Mouse (Mus musculus) forebrain, postnatal 0 days (tissue): ENCODE data around the gene Aif1l. TPM values are rescaled to one million over a fixed set of nuclear protein-coding genes. Genes with fewer than 3 reads are reported as not detected.

Experiments
- ATAC-seq: fragments of 200-750 bp; cut with Nextera tagmentation; 2 replicates; pipeline ENCODE4 v1.8.0; 2017; ENCODE audit warnings: mild to moderate bottlenecking, moderate library complexity
- DNase-seq: peaks from one replicate; pipeline ENCODE4 v3.0.0-alpha.2; 2015
- H3K27ac ChIP-seq: fragments of 300-500 bp; sonication (generic); 2 replicates; pipeline ENCODE4 v1.5.1; 2014; ENCODE audit warnings: low read depth, mild to moderate bottlenecking, antibody characterized with exemption, low read length, moderate library complexity, mixed read lengths
- H3K27me3 ChIP-seq: fragments of 300-500 bp; sonication (generic); 2 replicates; pipeline ENCODE4 v1.6.1; 2014; ENCODE audit warnings: mild to moderate bottlenecking, low read length, mixed read lengths; ENCODE audit not compliant: insufficient read depth
- H3K36me3 ChIP-seq: fragments of 300-500 bp; sonication (generic); 2 replicates; pipeline ENCODE4 v1.6.1; 2014; ENCODE audit warnings: mild to moderate bottlenecking, moderate library complexity; ENCODE audit not compliant: insufficient read depth
- H3K4me1 ChIP-seq: fragments of 300-500 bp; sonication (generic); 2 replicates; pipeline ENCODE4 v1.6.1; 2014; ENCODE audit warnings: antibody characterized with exemption; ENCODE audit not compliant: insufficient read depth
- H3K4me2 ChIP-seq: fragments of 300-500 bp; sonication (generic); 2 replicates; pipeline ENCODE4 v1.6.1; 2014; ENCODE audit warnings: low read depth, mild to moderate bottlenecking, moderate library complexity
- H3K4me3 ChIP-seq: fragments of 300-500 bp; sonication (generic); 2 replicates; pipeline ENCODE4 v1.5.1; 2014; ENCODE audit warnings: low read depth, low read length, mixed read lengths
- H3K9ac ChIP-seq: fragments of 300-500 bp; sonication (generic); 2 replicates; pipeline ENCODE4 v1.6.1; 2014; ENCODE audit warnings: mild to moderate bottlenecking
- H3K9me3 ChIP-seq: fragments of 300-500 bp; sonication (generic); 2 replicates; pipeline ENCODE4 v1.6.1; 2016; ENCODE audit warnings: low read length
- CTCF ChIP-seq: sonication (generic); IDR thresholded peaks from 2 replicates; pipeline ENCODE4 v1.5.1; 2016; ENCODE audit warnings: antibody characterized with exemption, control low read depth, low read depth
- WGBS: fragments of 180-500 bp; shearing (Covaris S2); extraction: QIAGEN DNeasy Blood & Tissue Kit; methylation state at CpG from one replicate; pipeline ENCODE4 v1.1.7; 2014; 5-methylcytosine and 5-hydroxymethylcytosine counted together
- polyA plus RNA-seq: library from polyadenylated mRNA; unstranded; fragments of >200 nt; fragmentation: Nextera tagmentation; extraction: Ambion mirVana; gene quantifications from 2 replicates; pipeline ENCODE4 v1.2.1, GENCODE M21; 2015
- total RNA-seq: library from RNA; depleted of rRNA; stranded (reverse); fragments of >200 nt; gene quantifications from 2 replicates; pipeline ENCODE4 v1.2.3, GENCODE M21; 2014

Gene Aif1l
- total and polyA plus RNA-seq, 2 experiments from 2014 or later: 21.2 to 21.7 TPM

GRCm38 (mm10) chr2:31934551-31934950 lies 15.4 kb upstream of the Aif1l start:
- ATAC-seq (no peak), DNase-seq (no peak)
- no peaks in the 10 kb centered on the region for H3K36me3 ChIP-seq
- no peak overlapping the region for H3K9ac ChIP-seq
- H3K27me3 ChIP-seq: no peaks in the 10 kb centered on the region
- no peak overlapping the region for H3K4me2 ChIP-seq
- no peak for TF ChIP-seq CTCF
- H3K9me3 ChIP-seq: no peaks in the 10 kb centered on the region
- H3K27ac ChIP-seq: no peak overlapping the region
- no peaks in the 10 kb centered on the region for H3K4me1 ChIP-seq
- no peak overlapping the region for H3K4me3 ChIP-seq
- WGBS: 15% methylated on average over 4 of the region's 4 CpGs

- H3K4me3 ChIP-seq: no peak overlapping the region
- no peaks in the 10 kb centered on the region for H3K27me3 ChIP-seq
- no peak for ATAC-seq
- DNase-seq: no peak
- no peak overlapping the region for H3K27ac ChIP-seq
- no peak overlapping the region for H3K4me2 ChIP-seq
- WGBS: 39% methylated on average over 4 of the region's 4 CpGs
- no peaks in the 10 kb centered on the region for H3K9me3 ChIP-seq
- no peaks in the 10 kb centered on the region for H3K36me3 ChIP-seq
- TF ChIP-seq CTCF: no peak
- H3K4me1 ChIP-seq: no peaks in the 10 kb centered on the region
- no peak overlapping the region for H3K9ac ChIP-seq
These were observed 14.9 kb upstream of the Aif1l start for GRCm38 (mm10) chr2:31935054-31935453.

GRCm38 (mm10) chr2:31938298-31938697 lies 11.6 kb upstream of the Aif1l start:
- Histone ChIP-seq H3K27me3 (no peaks in the 10 kb centered on the region), H3K4me2 (no peak overlapping the region), H3K9ac (no peak overlapping the region), H3K27ac (no peak overlapping the region), H3K4me1 (no peaks in the 10 kb centered on the region), H3K9me3 (no peaks in the 10 kb centered on the region), H3K36me3 (no peaks in the 10 kb centered on the region), H3K4me3 (no peak overlapping the region)
- TF ChIP-seq CTCF: no peak
- 97% methylated on average over 1 of the region's 1 CpGs for WGBS
- no peak for ATAC-seq
- DNase-seq: no peak

- ATAC-seq (no peak), DNase-seq (no peak)
- Histone ChIP-seq H3K4me1 (no peaks in the 10 kb centered on the region), H3K27ac (no peak overlapping the region), H3K4me2 (no peak overlapping the region), H3K27me3 (no peaks in the 10 kb centered on the region), H3K36me3 (no peaks in the 10 kb centered on the region), H3K9me3 (no peaks in the 10 kb centered on the region), H3K9ac (no peak overlapping the region), H3K4me3 (no peak overlapping the region)
- TF ChIP-seq CTCF: no peak
- 81% methylated on average over 4 of the region's 4 CpGs for WGBS
These were observed 6.9 kb upstream of the Aif1l start for GRCm38 (mm10) chr2:31943011-31943410.

- no peak for ATAC-seq
- no peak overlapping the region for H3K9ac ChIP-seq
- H3K27me3 ChIP-seq: no peaks in the 10 kb centered on the region
- TF ChIP-seq CTCF: no peak
- H3K4me2 ChIP-seq: no peak overlapping the region
- no peak overlapping the region for H3K4me3 ChIP-seq
- H3K36me3 ChIP-seq: no peaks in the 10 kb centered on the region
- 76% methylated on average over 2 of the region's 2 CpGs for WGBS
- no peaks in the 10 kb centered on the region for H3K9me3 ChIP-seq
- DNase-seq: no peak
- H3K4me1 ChIP-seq: peaks cover under 1% of the 10 kb centered on the region; the same call in 1 of the 2 replicates
- no peak overlapping the region for H3K27ac ChIP-seq
These were observed 4.4 kb upstream of the Aif1l start for GRCm38 (mm10) chr2:31945580-31945979.

- WGBS: 80% methylated on average over 6 of the region's 6 CpGs
- H3K36me3 ChIP-seq: no peaks in the 10 kb centered on the region
- H3K4me3 ChIP-seq: no peak overlapping the region
- ATAC-seq (no peak), DNase-seq (no peak)
- no peaks in the 10 kb centered on the region for H3K27me3 ChIP-seq
- H3K27ac ChIP-seq: no peak overlapping the region
- H3K4me2 ChIP-seq: no peak overlapping the region
- TF ChIP-seq CTCF: no peak
- no peak overlapping the region for H3K9ac ChIP-seq
- peaks cover 11% of the 10 kb centered on the region for H3K4me1 ChIP-seq
- H3K9me3 ChIP-seq: no peaks in the 10 kb centered on the region
These were observed 1.5 kb upstream of the Aif1l start for GRCm38 (mm10) chr2:31948392-31948791.

- WGBS: 79% methylated on average over 6 of the region's 6 CpGs
- Histone ChIP-seq H3K9ac (no peak overlapping the region), H3K36me3 (no peaks in the 10 kb centered on the region), H3K27ac (no peak overlapping the region), H3K9me3 (no peaks in the 10 kb centered on the region), H3K27me3 (no peaks in the 10 kb centered on the region), H3K4me2 (no peak overlapping the region), H3K4me3 (no peak overlapping the region), H3K4me1 (peaks cover 11% of the 10 kb centered on the region)
- ATAC-seq: no peak
- DNase-seq: no peak
- TF ChIP-seq CTCF: no peak
These were observed 1.1 kb upstream of the Aif1l start for GRCm38 (mm10) chr2:31948801-31949200.

- no peak overlapping the region for H3K27ac ChIP-seq
- peaks cover 11% of the 10 kb centered on the region for H3K4me1 ChIP-seq
- no peaks in the 10 kb centered on the region for H3K9me3 ChIP-seq
- 0 out of 2 replicates have a peak, but pooled peaks have one; percentile 7 for ATAC-seq
- H3K27me3 ChIP-seq: no peaks in the 10 kb centered on the region
- peak overlapping the region; percentile 66 for H3K4me3 ChIP-seq
- peak overlapping the region; percentile 72 for H3K9ac ChIP-seq
- WGBS: 14% methylated on average over 9 of the region's 9 CpGs
- DNase-seq: peak; percentile 44
- TF ChIP-seq CTCF: no peak
- H3K36me3 ChIP-seq: no peaks in the 10 kb centered on the region
- H3K4me2 ChIP-seq: peak overlapping the region; percentile 97
These were observed 1.0 kb downstream of the Aif1l start for GRCm38 (mm10) chr2:31950966-31951365.
